Mouse (Mus musculus): ENCODE results near the gene Elane. TPM values are rescaled to one million over a fixed set of nuclear protein-coding genes. Genes with fewer than 3 reads are reported as not detected.

The Elane gene
- polyA plus RNA-seq, 1 experiment from 2014 or later = not detected

GRCm38 (mm10) chr10:79929967-79930825, 44.1 kb downstream of the Elane start:
- Histone ChIP-seq H3K27me3 (no peaks in the 10 kb centered on the region), H3K4me2 (0 out of 2 replicates have a peak overlapping the region, but pooled peaks have one; percentile 93), H3K9me3 (replicated peaks) (no peaks in the 10 kb centered on the region), H3K9ac (no peak overlapping the region), H3K27ac (0 out of 2 replicates have a peak overlapping the region, but pooled peaks have one; percentile 57), H3K4me3 (no peak overlapping the region), H3K4me1 (peaks cover 46% of the 10 kb centered on the region), H3K36me3 (ENCODE audit: poor library complexity, severe bottlenecking) (peaks cover 26% of the 10 kb centered on the region)
- no peak for ATAC-seq
- 88% methylated on average over 18 of the region's 18 CpGs for WGBS

- Histone ChIP-seq H3K36me3 (ENCODE audit: poor library complexity, severe bottlenecking) (peaks cover 26% of the 10 kb centered on the region), H3K9me3 (replicated peaks) (no peaks in the 10 kb centered on the region), H3K9ac (no peak overlapping the region), H3K4me1 (peaks cover 43% of the 10 kb centered on the region), H3K27ac (no peak overlapping the region), H3K4me3 (no peak overlapping the region), H3K4me2 (no peak overlapping the region), H3K27me3 (no peaks in the 10 kb centered on the region)
- WGBS = 87% methylated on average over 16 of the region's 16 CpGs
- no peak for ATAC-seq
Measured at GRCm38 (mm10) chr10:79930826-79931186, 44.8 kb downstream of the Elane start.

- H3K4me1 ChIP-seq = peaks cover 41% of the 10 kb centered on the region
- no peak for ATAC-seq
- no peak overlapping the region for H3K9ac ChIP-seq
- no peak overlapping the region for H3K4me3 ChIP-seq
- WGBS = 92% methylated on average over 9 of the region's 9 CpGs
- H3K4me2 ChIP-seq = no peak overlapping the region
- H3K27me3 ChIP-seq = no peaks in the 10 kb centered on the region
- no peaks in the 10 kb centered on the region for H3K9me3 ChIP-seq (replicated peaks)
- peaks cover 26% of the 10 kb centered on the region for H3K36me3 ChIP-seq (ENCODE audit: poor library complexity, severe bottlenecking)
- no peak overlapping the region for H3K27ac ChIP-seq
Measured at GRCm38 (mm10) chr10:79931797-79932196, 45.8 kb downstream of the Elane start.

- Histone ChIP-seq H3K4me2 (peak overlapping the region; percentile 22), H3K4me1 (peaks cover 48% of the 10 kb centered on the region), H3K27ac (peak overlapping the region; percentile 25; the same call in 1 of the 2 replicates)
Measured at GRCm38 (mm10) chr10:79932736-79933135, 46.7 kb downstream of the Elane start.

GRCm38 (mm10) chr10:79933145-79933679, 47.2 kb downstream of the Elane start:
- no peaks in the 10 kb centered on the region for H3K9me3 ChIP-seq (replicated peaks)
- ATAC-seq = no peak
- 0 out of 2 replicates have a peak overlapping the region, but pooled peaks have one; percentile 10 for H3K27ac ChIP-seq
- H3K4me3 ChIP-seq = no peak overlapping the region
- peaks cover 26% of the 10 kb centered on the region for H3K36me3 ChIP-seq (ENCODE audit: poor library complexity, severe bottlenecking)
- 77% methylated on average over 9 of the region's 9 CpGs for WGBS
- no peak overlapping the region for H3K4me2 ChIP-seq
- H3K4me1 ChIP-seq = peaks cover 46% of the 10 kb centered on the region
- H3K27me3 ChIP-seq = no peaks in the 10 kb centered on the region
- no peak overlapping the region for H3K9ac ChIP-seq

More at GRCm38 (mm10) chr10:79932736-79933135, 46.7 kb downstream of the Elane start:
- H3K27me3 ChIP-seq = no peaks in the 10 kb centered on the region
- WGBS = 26% methylated on average over 8 of the region's 8 CpGs
- H3K9me3 ChIP-seq (replicated peaks) = no peaks in the 10 kb centered on the region
- H3K4me3 ChIP-seq = no peak overlapping the region
- H3K36me3 ChIP-seq (ENCODE audit: poor library complexity, severe bottlenecking) = peaks cover 26% of the 10 kb centered on the region
- peak overlapping the region; percentile 37; the same call in 1 of the 2 replicates for H3K9ac ChIP-seq
- ATAC-seq = no peak

GRCm38 (mm10) chr10:79933861-79934260, 47.8 kb downstream of the Elane start:
- no peak overlapping the region for H3K4me3 ChIP-seq
- peaks cover 42% of the 10 kb centered on the region for H3K4me1 ChIP-seq
- WGBS = 32% methylated on average over 6 of the region's 6 CpGs
- no peak overlapping the region for H3K9ac ChIP-seq
- H3K9me3 ChIP-seq (replicated peaks) = no peaks in the 10 kb centered on the region
- H3K36me3 ChIP-seq (ENCODE audit: poor library complexity, severe bottlenecking) = peaks cover 26% of the 10 kb centered on the region
- no peak for ATAC-seq
- no peak overlapping the region for H3K4me2 ChIP-seq
- no peaks in the 10 kb centered on the region for H3K27me3 ChIP-seq
- peak overlapping the region; percentile 55; the same call in 1 of the 2 replicates for H3K27ac ChIP-seq

- Histone ChIP-seq H3K27me3 (no peaks in the 10 kb centered on the region), H3K9ac (no peak overlapping the region), H3K9me3 (replicated peaks) (no peaks in the 10 kb centered on the region), H3K4me2 (no peak overlapping the region), H3K27ac (peak overlapping the region; percentile 55; the same call in 1 of the 2 replicates), H3K4me3 (no peak overlapping the region), H3K4me1 (peaks cover 37% of the 10 kb centered on the region), H3K36me3 (ENCODE audit: poor library complexity, severe bottlenecking) (peaks cover 26% of the 10 kb centered on the region)
- no peak for ATAC-seq
- 74% methylated on average over 13 of the region's 13 CpGs for WGBS
Measured at GRCm38 (mm10) chr10:79934272-79934721, 48.2 kb downstream of the Elane start.

- Histone ChIP-seq H3K9me3 (replicated peaks) (no peaks in the 10 kb centered on the region), H3K4me3 (no peak overlapping the region), H3K9ac (no peak overlapping the region), H3K36me3 (ENCODE audit: poor library complexity, severe bottlenecking) (peaks cover 26% of the 10 kb centered on the region), H3K4me2 (no peak overlapping the region), H3K27me3 (no peaks in the 10 kb centered on the region), H3K27ac (0 out of 2 replicates have a peak overlapping the region, but pooled peaks have one; percentile 15), H3K4me1 (peaks cover 32% of the 10 kb centered on the region)
- WGBS = 93% methylated on average over 16 of the region's 16 CpGs
- no peak for ATAC-seq
Measured at GRCm38 (mm10) chr10:79934794-79935569, 48.9 kb downstream of the Elane start.

GRCm38 (mm10) chr10:79936284-79936910, 50.4 kb downstream of the Elane start:
- Histone ChIP-seq H3K4me2 (no peak overlapping the region), H3K27ac (no peak overlapping the region), H3K9me3 (replicated peaks) (no peaks in the 10 kb centered on the region), H3K27me3 (no peaks in the 10 kb centered on the region), H3K9ac (peak overlapping the region; percentile 8; the same call in 1 of the 2 replicates), H3K36me3 (ENCODE audit: poor library complexity, severe bottlenecking) (peaks cover 16% of the 10 kb centered on the region), H3K4me3 (no peak overlapping the region), H3K4me1 (peaks cover 27% of the 10 kb centered on the region)
- WGBS = 83% methylated on average over 10 of the region's 10 CpGs
- no peak for ATAC-seq

GRCm38 (mm10) chr10:79936911-79937441, 50.9 kb downstream of the Elane start:
- Histone ChIP-seq H3K4me2 (no peak overlapping the region), H3K9me3 (replicated peaks) (no peaks in the 10 kb centered on the region), H3K27me3 (no peaks in the 10 kb centered on the region), H3K4me1 (peaks cover 27% of the 10 kb centered on the region), H3K4me3 (no peak overlapping the region), H3K36me3 (ENCODE audit: poor library complexity, severe bottlenecking) (peaks cover 16% of the 10 kb centered on the region), H3K9ac (peak overlapping the region; percentile 8; the same call in 1 of the 2 replicates), H3K27ac (no peak overlapping the region)
- 67% methylated on average over 27 of the region's 27 CpGs for WGBS
- no peak for ATAC-seq

Data from forebrain, embryonic 13.5 days (tissue).